Mouse (Mus musculus) embryo, embryonic 11 days (tissue): Measurements from ENCODE around the gene Sorcs3.

Experiments
- DNase-seq: peaks from one replicate; pipeline ENCODE4 v3.0.0-alpha.2; 2015

The Sorcs3 gene

GRCm38 (mm10) chr19:48544294-48544693 lies 338.5 kb downstream of the Sorcs3 start:
- DNase-seq: no peak

DNA sequence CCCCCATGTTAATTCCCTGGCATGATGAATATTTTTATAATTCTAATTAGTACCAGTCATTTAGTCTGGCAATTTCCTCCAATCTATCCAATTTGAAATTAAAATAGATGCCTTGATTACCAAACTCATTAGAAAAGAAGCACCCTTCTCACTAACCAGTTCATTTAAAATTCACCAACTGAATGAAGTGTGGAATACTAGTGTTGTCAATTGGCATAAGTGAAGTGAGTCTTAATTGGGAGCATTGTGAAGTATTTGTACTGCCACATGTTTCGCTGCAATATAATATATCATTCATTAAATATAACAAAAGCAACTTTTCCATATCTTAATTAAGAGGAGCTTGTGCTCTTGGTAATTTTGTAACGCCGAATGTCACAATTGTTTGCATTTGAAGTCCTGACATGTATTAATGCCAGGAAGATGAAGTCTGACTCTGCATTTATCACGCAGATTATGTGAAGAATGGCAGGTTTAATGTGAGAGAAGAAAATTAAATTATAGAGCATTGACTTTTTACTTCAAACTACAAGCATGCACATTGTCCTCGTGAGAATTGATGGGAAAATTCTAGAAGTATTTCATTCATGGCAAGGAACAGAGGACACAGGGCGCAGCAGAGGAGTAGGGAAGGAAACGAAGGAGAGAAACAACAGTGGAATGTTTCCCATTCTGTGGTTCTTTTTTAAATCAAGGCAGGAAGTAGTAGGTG lies 339.8 kb downstream of the Sorcs3 start:
- no peak for DNase-seq

- no peak for DNase-seq
Measured at GRCm38 (mm10) chr19:48546133-48546448, 340.3 kb downstream of the Sorcs3 start.

DNA sequence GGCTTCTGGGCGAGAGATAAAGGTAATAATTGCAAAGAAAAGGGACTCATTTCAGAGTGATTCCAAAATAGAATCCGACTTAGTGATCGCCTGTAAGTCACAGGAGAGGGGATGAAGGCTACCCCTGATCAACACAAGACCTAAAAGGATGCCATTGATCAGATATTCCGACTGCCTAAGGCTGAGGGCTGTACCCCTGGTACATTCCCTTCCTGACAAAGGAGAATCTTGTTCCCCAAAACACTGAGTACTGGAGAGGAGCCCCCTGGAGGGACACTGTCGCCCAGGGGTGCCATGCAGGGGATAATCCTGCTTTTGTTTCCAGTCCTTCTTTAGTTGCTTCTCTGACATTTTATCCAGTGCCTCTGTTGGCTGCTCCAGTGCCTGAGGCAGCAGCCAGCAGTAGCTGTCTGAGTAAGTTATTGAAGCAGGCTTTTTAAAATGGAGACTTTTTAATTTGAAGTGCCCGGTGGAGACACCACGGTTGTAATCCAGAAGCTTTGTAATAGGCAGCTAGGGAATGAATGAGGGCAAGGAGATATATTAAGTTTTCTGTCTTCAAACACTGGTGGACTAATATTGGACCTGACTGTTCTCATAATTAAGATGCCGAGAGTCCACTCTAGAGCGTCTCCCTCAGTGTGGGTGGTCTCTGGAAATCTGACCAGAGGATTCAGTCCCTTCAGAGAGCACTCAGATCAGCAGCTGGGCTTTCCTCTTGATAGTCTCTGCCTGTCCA lies 342.5 kb downstream of the Sorcs3 start:
- DNase-seq: peak; percentile 13

DNA sequence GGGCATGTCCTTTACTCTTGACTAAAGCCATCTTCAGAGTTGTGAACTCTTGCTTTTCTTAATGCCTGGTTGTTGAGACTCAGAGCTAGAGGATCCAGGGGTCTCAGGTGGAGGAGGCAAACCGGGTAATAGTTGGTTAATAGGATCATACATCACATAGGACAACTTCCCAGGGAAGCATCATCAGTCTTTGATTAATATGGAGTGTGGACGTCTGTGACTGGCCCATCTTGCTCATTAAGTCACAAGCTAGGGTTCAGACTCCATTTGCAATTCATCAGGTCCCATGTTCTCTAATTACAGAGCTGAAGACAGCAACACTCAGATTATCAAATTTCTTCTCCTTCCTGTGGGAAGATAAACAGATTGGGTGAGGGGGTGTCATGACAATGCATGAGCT lies 353.6 kb downstream of the Sorcs3 start:
- DNase-seq: no peak

- no peak for DNase-seq
Measured at GRCm38 (mm10) chr19:48575736-48576135, 369.9 kb downstream of the Sorcs3 start.

- DNase-seq: no peak
Measured at GRCm38 (mm10) chr19:48577169-48577568, 371.3 kb downstream of the Sorcs3 start.

GRCm38 (mm10) chr19:48584938-48585560 lies 379.2 kb downstream of the Sorcs3 start:
- DNase-seq: no peak

- DNase-seq: no peak
Measured at GRCm38 (mm10) chr19:48616951-48617350, 411.1 kb downstream of the Sorcs3 start.

DNA sequence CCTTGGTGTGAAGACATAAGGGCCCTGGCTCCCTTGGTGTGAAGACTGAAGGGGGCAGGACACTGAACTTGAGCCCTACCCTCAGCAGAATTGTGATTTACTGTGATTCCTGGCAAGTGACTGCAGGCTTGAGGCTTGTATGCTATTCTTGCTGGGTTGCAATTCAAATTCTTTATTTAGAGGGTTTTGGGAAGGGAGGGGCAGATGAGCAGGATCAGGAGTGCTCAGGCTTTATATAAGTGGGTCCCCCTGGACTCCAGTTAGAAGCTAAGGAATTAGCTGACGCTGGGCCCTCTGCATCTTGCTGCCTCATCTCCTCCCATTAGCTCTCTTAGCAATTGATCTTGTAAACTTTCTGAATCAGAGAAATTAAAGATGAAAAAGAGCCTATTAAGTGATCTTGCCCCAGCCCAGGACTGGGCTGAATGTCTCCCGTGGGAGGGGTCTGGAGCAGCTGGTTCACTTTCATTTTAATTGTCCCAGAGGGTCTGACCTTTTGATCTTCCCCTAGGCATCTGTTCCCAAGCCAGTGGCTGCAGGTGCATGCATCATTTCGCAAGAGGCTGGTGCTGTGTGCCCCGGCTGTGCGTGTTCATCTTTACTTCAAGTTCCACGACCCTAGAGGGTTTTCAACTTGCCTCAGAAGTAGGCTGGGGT lies 425.0 kb downstream of the Sorcs3 start:
- peak; percentile 42 for DNase-seq

- no peak for DNase-seq
Measured at GRCm38 (mm10) chr19:48642566-48642965, 436.7 kb downstream of the Sorcs3 start.

GRCm38 (mm10) chr19:48649941-48650340 lies 444.1 kb downstream of the Sorcs3 start:
- DNase-seq: no peak

- DNase-seq: no peak
Measured at GRCm38 (mm10) chr19:48651617-48652016, 445.8 kb downstream of the Sorcs3 start.

DNA sequence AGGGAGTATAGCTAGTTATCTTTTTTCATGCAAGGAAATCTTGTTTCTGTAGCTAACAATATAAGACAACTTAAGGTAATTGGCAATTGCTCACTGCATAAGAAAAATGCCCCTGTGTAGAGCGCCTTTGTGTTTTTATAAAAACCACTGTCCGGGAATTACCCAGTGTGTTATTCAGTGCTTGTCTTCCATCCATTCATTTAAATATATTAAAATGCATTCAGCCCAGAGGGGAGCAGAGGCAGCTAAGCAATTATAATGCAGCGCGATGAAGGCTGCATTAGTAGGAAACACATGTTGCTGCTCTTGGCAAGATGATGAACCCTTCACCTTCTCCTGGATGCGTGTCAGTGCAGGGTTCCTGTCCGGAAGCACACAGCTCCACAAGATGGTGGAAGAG lies 454.4 kb downstream of the Sorcs3 start:
- DNase-seq: no peak

DNA sequence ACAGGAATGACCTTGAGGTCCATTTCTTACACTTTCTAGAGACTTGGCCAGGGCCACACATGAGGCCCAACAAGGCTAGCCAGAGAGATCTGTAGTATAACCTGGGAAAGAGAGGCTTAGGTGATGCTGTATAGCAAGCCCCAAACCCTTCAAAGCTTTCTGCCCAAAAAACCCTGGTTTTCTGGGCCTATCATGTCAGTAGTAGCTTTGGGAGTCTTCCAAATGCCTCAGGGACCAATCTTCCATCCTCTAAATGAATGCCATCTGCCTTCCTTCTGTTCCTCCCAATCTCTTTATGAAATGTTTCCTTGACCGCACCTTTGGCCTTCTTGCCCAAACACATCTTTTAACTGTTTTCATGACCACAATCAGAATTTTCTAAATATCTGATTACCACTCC lies 474.1 kb downstream of the Sorcs3 start:
- DNase-seq: no peak

- no peak for DNase-seq
Measured at GRCm38 (mm10) chr19:48682485-48682884, 476.7 kb downstream of the Sorcs3 start.

- DNase-seq: no peak
Measured at GRCm38 (mm10) chr19:48686369-48686768, 480.5 kb downstream of the Sorcs3 start.

- no peak for DNase-seq
Measured at GRCm38 (mm10) chr19:48700111-48700658, 494.4 kb downstream of the Sorcs3 start.

- no peak for DNase-seq
Measured at GRCm38 (mm10) chr19:48703763-48704162, 497.9 kb downstream of the Sorcs3 start.

GRCm38 (mm10) chr19:48706267-48706923 lies 500.6 kb downstream of the Sorcs3 start:
- peak; percentile 63 for DNase-seq

GRCm38 (mm10) chr19:48706924-48707320 lies 501.1 kb downstream of the Sorcs3 start:
- no peak for DNase-seq

GRCm38 (mm10) chr19:48725851-48726419 lies 520.1 kb downstream of the Sorcs3 start:
- peak; percentile 17 for DNase-seq
